Mouse (Mus musculus): ENCODE data around the gene Ap4m1. TPM values are rescaled to one million over a fixed set of nuclear protein-coding genes. Genes with fewer than 3 reads are reported as not detected.
A peak's percentile ranks its signal among the peaks of the same experiment; 100 is the strongest.

The Ap4m1 gene
- polyA plus RNA-seq, 1 experiment from 2014 or later = 5.9 TPM

DNA sequence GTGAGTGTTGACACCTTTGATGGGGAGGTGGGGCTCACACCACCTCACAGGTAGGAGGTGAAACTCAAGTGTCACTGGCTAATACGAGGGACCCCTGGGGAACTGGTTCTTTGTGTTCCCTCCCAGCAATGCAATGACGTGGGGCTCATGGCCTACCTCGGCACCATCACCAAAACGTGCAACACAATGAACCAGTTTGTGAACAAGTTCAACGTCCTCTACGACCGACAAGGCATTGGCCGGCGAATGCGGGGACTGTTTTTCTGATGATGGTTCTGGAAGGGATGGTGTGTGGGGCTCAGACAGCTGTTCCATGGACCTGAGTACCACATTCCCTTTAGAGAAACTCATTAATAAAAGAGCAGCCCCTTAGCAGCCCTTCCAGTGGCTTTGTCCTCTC, 8.2 kb upstream of the Ap4m1 start:
- Histone ChIP-seq H3K4me2 (no peak overlapping the region), H3K27ac (peak overlapping the region; percentile 73; the same call in 1 of the 2 replicates), H3K36me3 (peaks cover 66% of the 10 kb centered on the region), H3K4me3 (replicated peaks) (0 out of 2 replicates have a peak overlapping the region, but pooled peaks have one; percentile 3), H3K9me3 (replicated peaks) (no peaks in the 10 kb centered on the region), H3K4me1 (replicated peaks) (peaks cover 59% of the 10 kb centered on the region), H3K27me3 (no peaks in the 10 kb centered on the region), H3K9ac (no peak overlapping the region)
- ATAC-seq (ENCODE audit: low read depth) = no peak
- no peak for DNase-seq
- WGBS (ENCODE audit: insufficient replicate concordance) = 74% methylated on average over 10 of the region's 10 CpGs

- Histone ChIP-seq H3K36me3 (peaks cover 79% of the 10 kb centered on the region), H3K27me3 (no peaks in the 10 kb centered on the region), H3K4me3 (replicated peaks) (no peak overlapping the region), H3K4me1 (replicated peaks) (peaks cover 71% of the 10 kb centered on the region), H3K9me3 (replicated peaks) (no peaks in the 10 kb centered on the region), H3K27ac (no peak overlapping the region), H3K4me2 (no peak overlapping the region), H3K9ac (no peak overlapping the region)
- ATAC-seq (ENCODE audit: low read depth) (no peak), DNase-seq (no peak)
- WGBS (ENCODE audit: insufficient replicate concordance) = 83% methylated on average over 8 of the region's 8 CpGs
These were observed 6.2 kb upstream of the Ap4m1 start for GRCm38 (mm10) chr5:138165594-138165993.

- H3K27ac ChIP-seq = peak overlapping the region; percentile 99
- WGBS (ENCODE audit: insufficient replicate concordance) = under 1% methylated on average over 47 of the region's 47 CpGs
- H3K4me3 ChIP-seq (replicated peaks) = peak overlapping the region; percentile 92
- H3K27me3 ChIP-seq = no peaks in the 10 kb centered on the region
- H3K4me1 ChIP-seq (replicated peaks) = peaks cover 59% of the 10 kb centered on the region
- H3K9me3 ChIP-seq (replicated peaks) = no peaks in the 10 kb centered on the region
- ATAC-seq (ENCODE audit: low read depth) (peak; percentile 84), DNase-seq (peak; percentile 94)
- peak overlapping the region; percentile 93 for H3K4me2 ChIP-seq
- peaks cover 62% of the 10 kb centered on the region for H3K36me3 ChIP-seq
- peak overlapping the region; percentile 95 for H3K9ac ChIP-seq
These were observed 753 bp upstream of the Ap4m1 start for GRCm38 (mm10) chr5:138170936-138171561.

GRCm38 (mm10) chr5:138173217-138173616, 1.4 kb downstream of the Ap4m1 start:
- Histone ChIP-seq H3K4me3 (replicated peaks) (peak overlapping the region; percentile 92), H3K4me1 (replicated peaks) (peaks cover 43% of the 10 kb centered on the region), H3K9ac (peak overlapping the region; percentile 95), H3K9me3 (replicated peaks) (no peaks in the 10 kb centered on the region), H3K27me3 (no peaks in the 10 kb centered on the region), H3K27ac (peak overlapping the region; percentile 99; the same call in 1 of the 2 replicates), H3K36me3 (peaks cover 62% of the 10 kb centered on the region), H3K4me2 (peak overlapping the region; percentile 93)
- WGBS (ENCODE audit: insufficient replicate concordance) = 64% methylated on average over 3 of the region's 3 CpGs
- DNase-seq (no peak), ATAC-seq (ENCODE audit: low read depth) (no peak)

GRCm38 (mm10) chr5:138186950-138187638, 15.3 kb downstream of the Ap4m1 start, which contains the start of the genes Taf6 and Cnpy4:
Gene Taf6, minus strand, starts transcription at chr5:138187451.
Gene Cnpy4, plus strand, starts transcription at chr5:138187485.
- peak; percentile 82 for ATAC-seq (ENCODE audit: low read depth)
- H3K27me3 ChIP-seq = no peaks in the 10 kb centered on the region
- under 1% methylated on average over 31 of the region's 31 CpGs for WGBS (ENCODE audit: insufficient replicate concordance)

GRCm38 (mm10) chr5:138187661-138188306, 16.0 kb downstream of the Ap4m1 start:
- Histone ChIP-seq H3K9ac (peak overlapping the region; percentile 84), H3K4me3 (replicated peaks) (peak overlapping the region; percentile 81), H3K27ac (peak overlapping the region; percentile 84), H3K9me3 (replicated peaks) (no peaks in the 10 kb centered on the region), H3K4me1 (replicated peaks) (peaks cover 36% of the 10 kb centered on the region), H3K4me2 (peak overlapping the region; percentile 84), H3K36me3 (peaks cover 36% of the 10 kb centered on the region), H3K27me3 (no peaks in the 10 kb centered on the region)
- WGBS (ENCODE audit: insufficient replicate concordance) = under 1% methylated on average over 10 of the region's 10 CpGs
- ATAC-seq (ENCODE audit: low read depth) (peak; percentile 79), DNase-seq (peak; percentile 67)

More at GRCm38 (mm10) chr5:138186950-138187638, 15.3 kb downstream of the Ap4m1 start, which contains the start of the genes Taf6 and Cnpy4:
- peaks cover 36% of the 10 kb centered on the region for H3K36me3 ChIP-seq
- no peaks in the 10 kb centered on the region for H3K9me3 ChIP-seq (replicated peaks)
- peak within 1 kb of the TSS; percentile 84 for H3K4me2 ChIP-seq
- peaks cover 36% of the 10 kb centered on the region for H3K4me1 ChIP-seq (replicated peaks)
- H3K27ac ChIP-seq = peak within 1 kb of the TSS; percentile 84
- H3K4me3 ChIP-seq (replicated peaks) = peak within 1 kb of the TSS; percentile 81
- peak; percentile 83 for DNase-seq
- H3K9ac ChIP-seq = peak within 1 kb of the TSS; percentile 86

DNA sequence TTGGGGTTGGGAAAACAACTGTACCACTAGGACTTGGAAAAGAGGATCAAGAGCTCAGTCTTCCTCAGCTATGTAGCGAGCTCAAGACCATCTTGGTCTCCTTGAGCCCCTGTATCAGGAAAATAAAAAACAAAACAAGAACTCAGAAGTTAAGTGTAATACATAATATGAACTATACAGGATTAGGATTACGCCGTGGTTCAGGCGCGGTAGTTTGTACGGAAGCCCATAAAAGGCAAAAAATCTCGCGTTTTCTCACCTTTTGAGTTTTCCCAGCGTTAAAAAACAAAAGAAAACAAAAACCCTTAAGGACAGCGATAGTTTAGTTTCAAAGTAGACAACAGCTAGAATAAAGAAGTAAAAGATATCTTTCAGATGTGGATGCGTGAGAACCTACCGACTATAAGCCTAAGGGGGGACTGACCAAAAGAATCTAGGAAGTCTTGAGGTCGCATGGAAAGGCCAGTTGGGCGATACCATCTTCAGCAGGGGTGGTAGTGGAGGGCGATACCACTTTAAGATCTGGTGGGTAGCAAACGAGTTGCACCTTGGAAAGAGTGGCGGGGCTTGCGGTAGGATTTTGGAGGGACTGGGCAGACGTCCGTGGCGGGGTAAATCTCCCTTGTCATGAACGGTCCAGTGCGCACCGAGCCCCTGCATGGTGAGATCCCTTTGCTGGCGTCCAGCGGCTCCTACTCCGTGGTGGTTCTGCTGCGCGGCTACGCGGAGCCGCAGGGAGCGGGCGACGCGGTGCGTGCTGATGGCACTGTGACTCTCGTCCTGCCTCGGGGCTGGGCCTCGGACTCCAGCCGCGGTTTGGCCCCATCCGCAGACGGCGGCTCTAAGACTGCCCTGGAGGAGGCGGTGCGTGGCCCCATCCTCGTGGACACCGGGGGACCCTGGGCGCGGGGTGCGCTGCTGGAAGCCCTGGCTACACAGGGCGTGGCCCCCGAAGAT, 22.2 kb downstream of the Ap4m1 start, which contains the start of gene Mblac1:
TSS of gene Mblac1 (plus strand) at position 544 of the 957 bp plus-strand sequence.
- peaks cover 20% of the 10 kb centered on the region for H3K36me3 ChIP-seq
- peak within 1 kb of the TSS; percentile 87 for H3K9ac ChIP-seq
- peak within 1 kb of the TSS; percentile 76 for H3K4me3 ChIP-seq (replicated peaks)
- H3K27me3 ChIP-seq = no peaks in the 10 kb centered on the region
- 6% methylated on average over 54 of the region's 54 CpGs for WGBS (ENCODE audit: insufficient replicate concordance)
- peak within 1 kb of the TSS; percentile 98 for H3K4me2 ChIP-seq
- ATAC-seq (ENCODE audit: low read depth) = peak; percentile 85
- peak within 1 kb of the TSS; percentile 77 for H3K27ac ChIP-seq
- H3K9me3 ChIP-seq (replicated peaks) = no peaks in the 10 kb centered on the region
- peaks cover 20% of the 10 kb centered on the region for H3K4me1 ChIP-seq (replicated peaks)
- peak; percentile 80 for DNase-seq

DNA sequence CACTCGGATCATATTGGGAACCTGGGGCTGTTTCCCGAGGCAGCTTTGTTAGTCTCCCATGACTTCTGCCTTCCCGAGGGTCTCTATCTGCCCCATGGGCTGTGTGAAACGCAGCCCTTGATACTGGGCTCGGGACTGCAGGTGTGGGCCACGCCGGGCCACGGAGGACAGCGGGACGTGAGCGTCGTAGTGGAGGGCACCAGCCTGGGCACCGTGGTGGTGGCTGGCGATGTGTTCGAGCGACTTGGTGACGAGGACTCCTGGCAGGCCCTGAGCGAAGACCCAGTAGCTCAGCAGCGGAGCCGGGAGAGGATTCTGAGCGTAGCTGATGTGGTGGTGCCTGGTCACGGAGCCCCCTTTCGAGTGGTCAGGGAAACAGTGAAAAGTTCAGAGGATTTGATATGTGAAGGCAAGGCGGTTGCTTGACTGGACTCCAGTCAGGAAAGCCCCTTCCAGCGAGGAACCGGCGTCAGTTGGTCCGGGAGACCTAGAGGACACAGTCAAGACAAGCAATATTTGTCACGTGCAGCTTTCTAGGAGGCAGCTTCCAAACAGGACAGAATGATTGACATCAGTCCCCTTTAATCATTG, 23.0 kb downstream of the Ap4m1 start:
- WGBS (ENCODE audit: insufficient replicate concordance) = 2% methylated on average over 29 of the region's 29 CpGs
- peak; percentile 56 for ATAC-seq (ENCODE audit: low read depth)
- no peak for DNase-seq
- peaks cover 20% of the 10 kb centered on the region for H3K4me1 ChIP-seq (replicated peaks)
- H3K36me3 ChIP-seq = peaks cover 20% of the 10 kb centered on the region
- peak overlapping the region; percentile 98 for H3K4me2 ChIP-seq
- H3K9me3 ChIP-seq (replicated peaks) = no peaks in the 10 kb centered on the region
- peak overlapping the region; percentile 77 for H3K27ac ChIP-seq
- H3K9ac ChIP-seq = peak overlapping the region; percentile 87
- H3K27me3 ChIP-seq = no peaks in the 10 kb centered on the region
- peak overlapping the region; percentile 76 for H3K4me3 ChIP-seq (replicated peaks)

GRCm38 (mm10) chr5:138195463-138195862, 23.7 kb downstream of the Ap4m1 start:
- peak overlapping the region; percentile 76; the same call in 1 of the 2 replicates for H3K4me3 ChIP-seq (replicated peaks)
- no peak for ATAC-seq (ENCODE audit: low read depth)

DNA sequence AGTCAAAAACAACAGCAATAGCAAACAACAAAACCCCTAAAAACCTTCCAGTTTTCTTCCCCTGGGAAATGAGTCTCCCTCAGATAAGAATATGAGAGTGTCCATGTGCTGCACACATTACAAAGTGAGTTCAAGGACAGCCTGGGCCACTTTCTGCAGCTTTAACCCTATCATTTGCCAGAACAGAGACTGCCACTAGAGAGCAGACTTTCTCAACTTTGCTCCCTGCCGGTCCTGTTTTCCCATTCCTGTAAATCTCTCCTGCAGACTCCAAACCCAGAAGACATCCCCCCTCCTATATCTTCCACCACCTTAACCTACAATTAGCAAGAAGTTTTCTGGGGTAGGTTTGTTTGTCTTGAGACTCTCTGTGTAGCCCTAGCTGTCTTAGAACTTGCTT, 27.8 kb downstream of the Ap4m1 start:
- Histone ChIP-seq H3K27ac (no peak overlapping the region), H3K4me1 (replicated peaks) (peaks cover 11% of the 10 kb centered on the region), H3K9ac (no peak overlapping the region), H3K27me3 (no peaks in the 10 kb centered on the region), H3K4me2 (no peak overlapping the region), H3K4me3 (replicated peaks) (no peak overlapping the region), H3K9me3 (replicated peaks) (peaks cover 3% of the 10 kb centered on the region; the same call in 1 of the 2 replicates), H3K36me3 (no peaks in the 10 kb centered on the region)
- no peak for ATAC-seq (ENCODE audit: low read depth)
- WGBS (ENCODE audit: insufficient replicate concordance) = 14% methylated on average over 1 of the region's 1 CpGs
- DNase-seq = no peak

More at GRCm38 (mm10) chr5:138195463-138195862, 23.7 kb downstream of the Ap4m1 start:
- peaks cover 20% of the 10 kb centered on the region for H3K4me1 ChIP-seq (replicated peaks)
- no peaks in the 10 kb centered on the region for H3K9me3 ChIP-seq (replicated peaks)
- no peak for DNase-seq
- H3K27me3 ChIP-seq = no peaks in the 10 kb centered on the region
- peak overlapping the region; percentile 98 for H3K4me2 ChIP-seq
- WGBS (ENCODE audit: insufficient replicate concordance) = 66% methylated on average over 7 of the region's 7 CpGs
- no peak overlapping the region for H3K27ac ChIP-seq
- H3K36me3 ChIP-seq = peaks cover 18% of the 10 kb centered on the region
- 0 out of 2 replicates have a peak overlapping the region, but pooled peaks have one; percentile 87 for H3K9ac ChIP-seq
